Mouse (Mus musculus): Measurements from ENCODE around the gene Gm12216.

DNA sequence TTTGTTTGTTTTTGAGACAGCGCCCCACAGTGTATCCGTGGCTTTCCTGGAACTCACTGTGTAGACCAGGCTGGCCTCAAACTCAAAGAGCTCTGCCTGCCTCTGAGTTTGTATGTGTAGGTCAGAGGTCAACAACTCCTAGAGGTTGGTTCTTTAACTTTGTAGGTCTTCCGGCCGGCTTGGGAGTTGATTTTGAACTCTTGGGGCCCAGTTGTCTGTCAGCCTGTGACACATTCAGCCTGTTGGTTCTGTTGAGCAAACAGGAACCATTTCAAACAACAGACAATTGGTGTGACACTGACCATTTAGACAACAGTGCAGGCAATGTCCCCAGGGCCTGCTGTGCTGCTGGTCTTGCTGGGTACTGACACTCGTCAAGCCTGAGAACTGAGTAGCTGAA, 81.3 kb downstream of the Gm12216 start:
- no peak for TF ChIP-seq CTCF (IDR thresholded peaks at IDR 0.05; ENCODE audit: insufficient read depth, low read length)
- no peak for TF ChIP-seq POLR2A (IDR thresholded peaks at IDR 0.05; ENCODE audit: borderline replicate concordance, extremely low read depth, low read depth, low read length)
